Mouse (Mus musculus): ENCODE measurements at regions not wholly inside any gene's neighbourhood (a gene's known extent, or its start where the extent isn't known, plus 50 kb on each side); places are given as distances from the start of the nearest gene placed in this dataset.

DNA sequence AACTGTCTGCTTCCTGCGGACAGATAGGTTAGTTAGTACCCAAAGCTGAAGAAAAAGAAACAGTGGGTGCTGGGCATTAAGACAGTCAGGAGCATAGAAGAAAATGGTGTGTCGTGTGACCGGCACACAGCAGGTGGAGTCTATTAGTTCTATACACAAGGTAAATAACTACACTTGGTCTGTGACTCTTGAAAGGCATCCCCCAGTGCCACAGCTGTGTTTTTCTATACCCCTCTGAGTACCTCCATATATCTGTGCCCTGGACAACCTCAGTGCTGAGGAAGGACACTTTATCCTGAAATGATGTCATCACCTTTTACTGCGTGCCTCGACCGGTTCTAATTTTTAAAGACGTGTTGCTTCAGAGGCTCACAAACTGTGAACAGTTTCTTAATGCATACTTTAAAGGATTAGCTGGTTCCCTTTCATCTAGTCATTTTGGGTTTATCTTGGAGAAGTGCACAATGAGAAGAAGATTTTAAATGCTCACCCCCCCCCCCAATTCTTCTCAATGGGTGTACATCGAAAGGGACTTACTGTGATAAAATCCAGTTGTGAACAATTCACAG, 666.1 kb downstream of the Pkhd1 start:
- DNase-seq: no peak

GRCm38 (mm10) chr1:19973364-19973763, 644.5 kb downstream of the Pkhd1 start:
- no peak for DNase-seq

GRCm38 (mm10) chr1:19973981-19974380, 643.9 kb downstream of the Pkhd1 start:
- DNase-seq: no peak

DNA sequence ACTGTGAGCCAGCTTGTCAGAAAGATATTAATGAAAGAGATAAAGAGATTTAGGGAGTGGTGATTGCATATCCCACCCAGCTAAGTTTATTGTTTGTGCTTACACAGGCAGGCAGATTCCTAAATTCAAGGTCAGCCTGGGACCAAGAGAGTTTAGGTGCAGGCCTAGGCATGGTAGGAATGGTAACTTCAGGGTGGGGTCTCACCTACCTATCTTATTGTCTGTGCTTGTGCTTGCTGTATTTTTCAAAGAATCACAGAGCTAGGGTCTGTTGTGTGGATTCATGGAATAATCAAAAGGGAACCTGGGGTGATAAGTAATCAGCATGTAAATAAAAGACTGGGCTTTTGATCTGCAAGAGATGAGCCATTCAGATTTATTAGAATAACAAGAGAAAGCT, 642.4 kb downstream of the Pkhd1 start:
- DNase-seq: no peak

DNA sequence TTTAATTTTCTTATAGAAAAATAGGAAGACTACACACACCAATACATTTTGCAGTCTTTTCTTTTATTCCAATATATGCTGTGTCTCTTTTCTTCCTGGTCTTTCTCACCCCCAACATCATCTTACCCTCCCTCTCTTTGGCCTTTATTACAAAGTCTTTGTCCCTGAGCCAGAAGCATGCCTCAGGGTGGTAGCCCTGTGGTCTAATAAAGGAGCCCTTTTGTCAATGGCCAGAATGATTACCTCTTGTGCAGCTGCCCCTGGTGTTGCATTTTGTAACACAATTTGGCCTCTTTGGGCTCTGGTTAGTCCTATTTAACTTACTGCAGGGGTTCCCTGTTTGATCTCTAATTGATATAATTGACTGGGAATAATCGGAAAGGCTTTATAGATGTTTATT, 636.7 kb downstream of the Pkhd1 start:
- DNase-seq: no peak

- no peak for DNase-seq
Observed at GRCm38 (mm10) chr1:19982791-19983190, 635.1 kb downstream of the Pkhd1 start.

- DNase-seq: no peak
Observed at GRCm38 (mm10) chr1:19983504-19983903, 634.4 kb downstream of the Pkhd1 start.

GRCm38 (mm10) chr1:19989921-19990320, 627.9 kb downstream of the Pkhd1 start:
- DNase-seq: no peak

Data from adrenal gland, postnatal 14 days (tissue).